In genomic region chr3:123266753-123267651, GRCm38 (mm10) we compare ENCODE assay signal across 8 mouse cellular contexts. TPM values are rescaled to one million over a fixed set of nuclear protein-coding genes. Genes with fewer than 3 reads are reported as not detected.
DNase-seq lines count a peak whose midpoint lies in the region; ATAC-seq lines count a peak whose summit lies in the region.

Gene Sec24d (plus strand): TSS chr3:123267455.

- H3K4me2 ChIP-seq in hindbrain, embryonic 15.5 days = peak within 1 kb of the TSS; percentile 83

- H3K9me3 ChIP-seq in hindbrain, embryonic 15.5 days = no peaks in the 10 kb centered on the region

- WGBS in hindbrain, embryonic 15.5 days = 3% methylated on average over 65 of the region's 68 CpGs

- peaks cover 19% of the 10 kb centered on the region for H3K27me3 ChIP-seq in hindbrain, embryonic 15.5 days

- ATAC-seq in hindbrain, embryonic 15.5 days (ENCODE audit: low FRiP score, low read depth) = peak; percentile 94

- H3K9ac ChIP-seq in hindbrain, embryonic 15.5 days = peak within 1 kb of the TSS; percentile 49

- no peaks in the 10 kb centered on the region for H3K36me3 ChIP-seq in hindbrain, embryonic 15.5 days

- H3K4me1 ChIP-seq in hindbrain, embryonic 15.5 days (replicated peaks) = peaks cover 11% of the 10 kb centered on the region

- H3K4me3 ChIP-seq in hindbrain, embryonic 15.5 days = peak within 1 kb of the TSS; percentile 51

- peak; percentile 92 for DNase-seq in R1 (ENCODE audit: low read depth, low spot score)
- DNase-seq in cerebellum, postnatal 36 days = peak; percentile 68 to 74
- peak; percentile 81 for DNase-seq in gastrocnemius, adult 18-20 months (ENCODE audit: low spot score)
- peak; percentile 76 for DNase-seq in left cerebral cortex, adult 11 months (ENCODE audit: low spot score)
- peak; percentile 91 for DNase-seq in lung, postnatal 36 days
- DNase-seq in retina, embryonic 14.5 days (ENCODE audit: low spot score) = peak; percentile 78
- peak; percentile 90 to 94 for DNase-seq in thymus, postnatal 36 days

- peak within 1 kb of the TSS; percentile 18; the same call in 1 of the 2 replicates for H3K27ac ChIP-seq in hindbrain, embryonic 15.5 days (replicated peaks)

RNA-seq across cellular contexts. Expression of gene Sec24d, which starts in this region (rescaled TPM):
- 1 to 10 TPM; 4.9 to 9.4 TPM for total RNA-seq in gastrocnemius, adult 18-20 months (2021)
- polyA plus RNA-seq in hindbrain, embryonic 15.5 days (2015; fragmentation: Nextera tagmentation; extraction: Ambion mirVana) = 13.1 and 16.4 TPM in 2 replicates

Comparison
In these comparisons a context has a peak if more than half of its experiments do, and no peak if none do; other contexts are left out.
1. Peak in every context shown above with its lines: DNase-seq, ATAC-seq, H3K4me3 ChIP-seq and H3K27ac ChIP-seq.